Mouse (Mus musculus) ES-Bruce4 (cell line): ENCODE data around the gene Apold1. TPM values are rescaled to one million over a fixed set of nuclear protein-coding genes. Genes with fewer than 3 reads are reported as not detected.
A peak's percentile ranks its signal among the peaks of the same experiment; 100 is the strongest.

Experiments used
- H3K27ac ChIP-seq: 2 replicates; pipeline ENCODE4 v1.5.1; 2012; ENCODE audit warnings: low read length, inconsistent platforms; ENCODE audit not compliant: insufficient read depth
- H3K27me3 ChIP-seq: 2 replicates; pipeline ENCODE4 v1.6.1; 2012; ENCODE audit warnings: mild to moderate bottlenecking, low read length, inconsistent platforms; ENCODE audit not compliant: control insufficient read depth, poor library complexity, insufficient read depth, severe bottlenecking
- H3K36me3 ChIP-seq: 2 replicates; pipeline ENCODE4 v1.6.1; 2012; ENCODE audit warnings: inconsistent platforms, mild to moderate bottlenecking, low read length, moderate library complexity; ENCODE audit not compliant: control insufficient read depth, poor library complexity, insufficient read depth, severe bottlenecking
- H3K4me1 ChIP-seq: one replicate; pipeline ENCODE4 v1.8.1; 2011; ENCODE audit warnings: low read length; ENCODE audit not compliant: control insufficient read depth, insufficient read depth
- H3K4me3 ChIP-seq: 2 replicates; pipeline ENCODE4 v1.5.1; 2011; ENCODE audit warnings: low read depth, mild to moderate bottlenecking, low read length
- H3K9ac ChIP-seq: 2 replicates; pipeline ENCODE4 v1.6.1; 2012; ENCODE audit warnings: low read depth, mild to moderate bottlenecking, inconsistent platforms; ENCODE audit not compliant: poor library complexity, severe bottlenecking
- H3K9me3 ChIP-seq: replicated peaks from 2 replicates; pipeline ENCODE4 v1.6.1; 2012; ENCODE audit warnings: mild to moderate bottlenecking, low read length, inconsistent platforms; ENCODE audit not compliant: control insufficient read depth, poor library complexity, insufficient read depth, severe bottlenecking
- CTCF ChIP-seq: IDR thresholded peaks from one replicate; pipeline ENCODE4 v1.8.1; 2011; ENCODE audit warnings: low read depth, low read length
- EP300 ChIP-seq: IDR thresholded peaks from 2 replicates; pipeline ENCODE4 v1.6.1; 2011; ENCODE audit warnings: low read depth, low read length; ENCODE audit not compliant: insufficient read depth
- POLR2A ChIP-seq: IDR thresholded peaks from one replicate; pipeline ENCODE4 v1.8.1; 2011; ENCODE audit warnings: low read length; ENCODE audit not compliant: insufficient read depth
- polyA plus RNA-seq: library from polyadenylated mRNA; stranded (reverse); fragments of >200 nt; gene quantifications from 2 replicates; pipeline ENCODE4 v1.2.4, GENCODE M21; 2011; ENCODE audit warnings: low read depth; ENCODE audit not compliant: missing spikeins, insufficient read depth, insufficient read length

Apold1 gene
- polyA plus RNA-seq, 1 experiment: 0.39 TPM

DNA sequence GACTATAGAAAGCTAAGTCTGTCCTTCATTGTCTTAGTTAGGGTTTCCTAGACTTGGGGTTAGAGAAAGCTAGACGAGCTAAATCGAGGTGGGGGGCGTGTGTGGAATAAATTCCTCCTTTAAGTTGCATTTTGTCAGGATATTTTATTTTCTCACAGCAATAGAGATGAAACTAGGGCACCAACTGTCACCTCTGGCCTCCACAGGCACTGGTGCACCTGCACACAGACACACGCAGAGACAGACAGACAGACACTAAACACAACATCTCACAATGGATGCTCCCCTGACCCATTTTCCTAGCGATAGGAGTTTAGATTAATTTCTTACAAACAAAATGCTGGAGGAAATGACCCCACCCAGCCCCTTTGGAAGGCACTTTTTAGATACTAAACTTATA is 14.8 kb upstream of the Apold1 start:
- Histone ChIP-seq H3K4me3 (no peak overlapping the region), H3K36me3 (no peaks in the 10 kb centered on the region), H3K9me3 (peaks cover 3% of the 10 kb centered on the region; the same call in 1 of the 2 replicates), H3K4me1 (peaks cover 3% of the 10 kb centered on the region), H3K9ac (no peak overlapping the region), H3K27ac (no peak overlapping the region), H3K27me3 (no peaks in the 10 kb centered on the region)
- TF ChIP-seq POLR2A (no peak), CTCF (no peak), EP300 (no peak)

DNA sequence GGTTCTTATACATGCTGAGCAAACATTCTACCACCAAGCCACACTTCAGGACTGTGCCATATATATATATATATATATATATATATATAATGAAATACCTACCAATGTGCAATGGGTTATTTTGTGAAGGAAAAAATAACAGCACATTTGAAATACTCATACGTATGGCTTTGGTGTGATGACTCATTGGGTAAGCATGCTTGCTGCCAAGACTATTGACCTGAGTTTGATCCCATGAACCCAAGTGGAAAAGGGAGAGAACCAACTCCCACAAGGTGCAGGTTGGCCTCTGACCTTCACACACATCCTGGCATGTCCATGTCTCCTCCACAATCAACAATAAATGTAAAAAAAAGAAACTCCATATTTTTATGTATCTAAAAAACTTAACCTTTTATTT is 13.2 kb upstream of the Apold1 start:
- no peak overlapping the region for H3K4me3 ChIP-seq
- H3K27me3 ChIP-seq: no peaks in the 10 kb centered on the region
- H3K36me3 ChIP-seq: no peaks in the 10 kb centered on the region
- TF ChIP-seq CTCF: no peak
- TF ChIP-seq POLR2A: no peak
- no peak for TF ChIP-seq EP300
- H3K9me3 ChIP-seq: peaks cover 3% of the 10 kb centered on the region; the same call in 1 of the 2 replicates
- H3K27ac ChIP-seq: no peak overlapping the region
- no peaks in the 10 kb centered on the region for H3K4me1 ChIP-seq
- H3K9ac ChIP-seq: no peak overlapping the region

DNA sequence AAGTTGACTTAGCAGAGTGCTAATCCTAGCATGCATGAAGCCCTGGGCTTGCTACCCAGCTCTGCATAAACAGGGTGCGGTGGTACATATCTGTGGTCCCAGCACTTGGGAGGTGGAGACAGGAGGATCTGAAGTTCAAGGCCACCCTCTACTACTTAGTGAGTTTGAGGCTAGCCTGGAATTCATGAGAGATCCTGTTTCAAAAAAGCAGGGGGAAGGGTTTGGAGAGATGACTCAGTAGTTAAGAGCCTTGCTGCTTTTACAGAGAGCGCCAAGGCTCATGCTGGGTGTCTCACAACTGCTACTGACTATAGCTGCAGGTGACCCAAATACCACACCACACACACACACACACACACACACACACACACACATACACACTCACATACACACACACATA is 12.0 kb upstream of the Apold1 start:
- peaks cover 3% of the 10 kb centered on the region; the same call in 1 of the 2 replicates for H3K9me3 ChIP-seq
- no peaks in the 10 kb centered on the region for H3K4me1 ChIP-seq
- no peak overlapping the region for H3K27ac ChIP-seq
- H3K4me3 ChIP-seq: no peak overlapping the region
- no peaks in the 10 kb centered on the region for H3K27me3 ChIP-seq
- H3K36me3 ChIP-seq: no peaks in the 10 kb centered on the region
- H3K9ac ChIP-seq: no peak overlapping the region
- TF ChIP-seq CTCF (no peak), POLR2A (no peak), EP300 (no peak)

DNA sequence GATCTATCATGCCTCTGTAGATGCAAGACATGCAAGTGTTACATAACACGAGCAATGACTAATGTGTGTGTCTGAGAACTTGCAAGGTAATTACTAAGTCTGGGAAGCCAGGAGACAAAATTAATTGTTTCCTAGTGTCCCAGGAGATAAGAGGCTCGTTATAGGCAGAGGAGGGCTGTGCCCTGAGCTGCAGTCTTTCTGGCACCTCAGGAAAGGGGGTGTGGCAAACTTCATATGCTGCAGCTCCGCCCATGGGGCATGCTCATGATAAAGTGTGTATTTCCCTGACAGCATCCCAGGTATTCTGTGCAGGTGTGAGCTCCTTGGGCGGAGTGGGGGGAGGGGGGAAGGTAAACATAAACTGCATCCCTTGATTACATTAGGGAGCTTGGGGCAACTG is 9.4 kb upstream of the Apold1 start:
- Histone ChIP-seq H3K4me3 (no peak overlapping the region), H3K27ac (no peak overlapping the region), H3K27me3 (no peaks in the 10 kb centered on the region), H3K9me3 (no peaks in the 10 kb centered on the region), H3K9ac (no peak overlapping the region), H3K36me3 (no peaks in the 10 kb centered on the region), H3K4me1 (no peaks in the 10 kb centered on the region)
- TF ChIP-seq CTCF (no peak), EP300 (no peak), POLR2A (no peak)

DNA sequence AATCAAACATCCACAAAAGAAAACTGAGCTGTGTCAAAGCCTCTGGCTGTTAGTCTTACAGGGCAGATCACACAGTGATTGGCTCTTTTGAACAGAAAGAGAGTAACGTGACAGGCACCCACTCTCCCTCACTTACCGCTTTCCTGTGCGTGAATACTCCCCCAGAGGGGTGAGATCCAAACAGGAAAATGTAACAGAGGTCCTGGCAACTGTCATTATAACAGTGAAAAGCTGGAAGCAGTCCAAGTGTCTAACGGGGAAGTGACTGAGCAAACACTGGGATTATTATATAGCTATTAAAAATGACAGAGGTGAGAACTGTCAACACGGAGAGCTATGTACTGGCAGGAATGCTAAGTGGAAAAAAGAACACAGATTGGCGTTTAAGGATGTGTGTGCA is 4.9 kb upstream of the Apold1 start:
- TF ChIP-seq EP300 (no peak), CTCF (no peak), POLR2A (no peak)
- Histone ChIP-seq H3K9ac (no peak overlapping the region), H3K27me3 (no peaks in the 10 kb centered on the region), H3K36me3 (no peaks in the 10 kb centered on the region), H3K9me3 (no peaks in the 10 kb centered on the region), H3K4me3 (no peak overlapping the region), H3K27ac (no peak overlapping the region), H3K4me1 (peaks cover 4% of the 10 kb centered on the region)

DNA sequence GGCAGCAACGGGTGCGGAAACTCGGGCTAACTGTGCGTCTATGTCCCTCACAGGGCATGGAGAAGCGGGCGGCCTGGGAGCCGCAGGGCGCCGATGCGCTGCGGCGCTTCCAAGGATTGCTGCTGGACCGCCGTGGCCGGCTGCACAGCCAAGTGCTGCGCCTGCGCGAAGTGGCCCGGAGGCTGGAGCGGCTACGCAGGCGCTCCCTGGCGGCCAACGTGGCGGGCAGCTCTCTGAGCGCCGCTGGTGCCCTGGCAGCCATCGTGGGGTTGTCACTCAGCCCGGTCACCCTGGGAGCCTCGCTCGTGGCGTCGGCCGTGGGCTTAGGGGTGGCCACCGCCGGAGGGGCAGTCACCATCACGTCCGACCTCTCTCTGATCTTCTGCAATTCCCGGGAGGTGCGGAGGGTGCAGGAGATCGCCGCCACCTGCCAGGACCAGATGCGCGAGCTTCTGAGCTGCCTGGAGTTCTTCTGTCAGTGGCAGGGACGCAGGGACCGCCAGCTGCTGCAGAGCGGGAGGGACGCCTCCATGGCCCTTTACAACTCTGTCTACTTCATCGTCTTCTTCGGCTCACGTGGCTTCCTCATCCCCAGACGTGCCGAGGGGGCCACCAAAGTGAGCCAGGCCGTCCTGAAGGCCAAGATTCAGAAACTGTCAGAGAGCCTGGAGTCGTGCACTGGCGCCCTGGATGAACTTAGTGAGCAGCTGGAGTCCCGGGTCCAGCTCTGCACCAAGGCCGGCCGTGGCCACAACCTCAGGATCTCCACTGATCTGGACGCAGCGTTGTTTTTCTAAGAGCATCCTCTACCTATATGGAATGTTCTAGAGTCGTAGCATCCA is 2.2 kb downstream of the Apold1 start:
- Histone ChIP-seq H3K27me3 (no peaks in the 10 kb centered on the region; the same call in 1 of the 2 replicates), H3K27ac (no peak overlapping the region), H3K4me3 (peak overlapping the region; percentile 57), H3K9ac (peak overlapping the region; percentile 12), H3K36me3 (no peaks in the 10 kb centered on the region), H3K9me3 (no peaks in the 10 kb centered on the region; the same call in 1 of the 2 replicates), H3K4me1 (peaks cover 6% of the 10 kb centered on the region)
- no peak for TF ChIP-seq POLR2A
- peak; percentile 47 for TF ChIP-seq CTCF
- TF ChIP-seq EP300: 0 out of 2 replicates have a peak, but pooled peaks have one; percentile 14
